Mouse (Mus musculus): ENCODE data around the gene Ddx25.

DNA sequence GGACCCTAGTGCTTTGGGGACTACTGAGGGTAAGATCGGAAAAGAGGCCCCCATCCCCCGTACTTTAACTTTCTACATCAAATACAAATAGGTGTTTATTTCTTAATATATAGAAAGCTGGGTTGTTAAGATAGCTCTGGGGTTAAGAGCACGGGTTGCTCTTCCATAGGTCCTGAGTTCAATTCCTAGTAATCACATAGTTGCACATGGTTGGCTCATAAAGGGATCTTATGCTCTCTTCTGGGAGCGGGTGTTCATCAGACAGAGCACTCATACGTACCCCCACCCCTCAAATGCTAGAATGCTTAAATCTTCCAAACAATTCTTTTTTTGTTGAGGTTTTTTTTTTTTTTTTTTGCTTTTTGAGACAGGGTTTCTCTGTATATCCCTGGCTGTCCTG lies 12.3 kb upstream of the Ddx25 start:
- TF ChIP-seq POLR2A (IDR thresholded peaks at IDR 0.05; ENCODE audit: extremely low read depth, insufficient read depth, low read length) (no peak), CTCF (IDR thresholded peaks at IDR 0.05; ENCODE audit: low read depth, low read length) (no peak)

All from liver, adult 2 months (tissue).